Mouse (Mus musculus) embryo, embryonic 10.5 days (tissue): ENCODE results near the gene Rab3il1.

Experiments used
- DNase-seq: peaks from one replicate; pipeline ENCODE4 v3.0.0-alpha.2; 2015; ENCODE audit warnings: low spot score

Rab3il1 gene

DNA sequence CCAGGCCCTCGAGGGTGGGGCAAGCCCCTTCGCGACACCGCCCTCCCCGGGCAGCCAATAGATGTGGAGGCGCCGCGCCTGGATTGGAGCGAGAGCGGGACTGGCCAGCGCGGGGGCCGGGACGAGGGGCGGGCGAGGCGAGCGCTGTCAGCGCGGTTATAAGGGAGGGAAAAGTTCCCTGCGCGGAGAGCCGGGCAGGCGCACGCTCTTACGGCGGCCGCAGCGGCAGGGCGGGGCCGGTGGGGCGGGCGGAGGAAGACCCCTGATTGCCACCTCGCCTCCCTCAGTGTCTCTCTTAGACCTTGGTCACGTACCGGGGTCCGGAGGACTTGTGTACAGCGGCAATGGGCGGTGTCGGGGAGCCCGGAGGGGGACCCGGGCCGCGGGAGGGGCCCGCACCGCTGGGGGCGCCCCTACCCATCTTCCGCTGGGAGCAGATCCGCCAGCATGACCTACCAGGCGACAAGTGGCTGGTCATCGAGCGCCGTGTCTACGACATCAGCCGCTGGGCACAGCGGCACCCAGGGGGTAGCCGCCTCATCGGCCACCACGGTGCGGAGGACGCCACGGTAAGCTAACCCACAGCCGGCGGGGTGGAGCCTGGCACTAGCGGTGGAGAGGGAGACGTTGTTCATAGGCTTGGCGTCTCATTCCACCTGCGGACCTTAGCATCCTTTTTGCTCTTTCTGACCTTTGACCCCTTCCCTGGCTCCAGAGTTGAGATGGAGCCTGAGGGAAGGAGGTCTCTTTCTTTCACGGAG lies 40.1 kb downstream of the Rab3il1 start, which contains the start of gene Fads3:
TSS of gene Fads3 (plus strand) at position 182 of the 761 bp plus-strand sequence.
- DNase-seq, result peak; percentile 82

DNA sequence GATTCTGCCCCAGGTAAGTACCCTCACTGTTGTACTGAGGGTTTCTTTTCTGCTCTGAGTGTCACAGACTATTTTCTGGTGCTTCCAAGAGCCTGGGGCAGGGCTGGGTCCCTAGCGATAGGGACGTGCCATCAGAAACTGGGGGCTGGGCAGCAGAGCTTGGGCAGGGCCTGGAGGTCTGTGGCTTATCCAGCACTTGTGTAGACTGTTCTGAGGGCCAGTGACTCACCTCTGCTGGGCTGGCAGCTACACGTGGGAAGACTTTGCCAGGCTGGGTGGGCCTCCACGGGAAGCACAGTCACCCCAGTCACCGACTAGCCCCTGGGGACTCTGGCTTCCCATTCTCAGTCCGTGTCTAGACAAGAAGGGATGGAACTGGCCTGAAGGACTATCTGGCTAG lies 40.8 kb downstream of the Rab3il1 start:
- no peak for DNase-seq

DNA sequence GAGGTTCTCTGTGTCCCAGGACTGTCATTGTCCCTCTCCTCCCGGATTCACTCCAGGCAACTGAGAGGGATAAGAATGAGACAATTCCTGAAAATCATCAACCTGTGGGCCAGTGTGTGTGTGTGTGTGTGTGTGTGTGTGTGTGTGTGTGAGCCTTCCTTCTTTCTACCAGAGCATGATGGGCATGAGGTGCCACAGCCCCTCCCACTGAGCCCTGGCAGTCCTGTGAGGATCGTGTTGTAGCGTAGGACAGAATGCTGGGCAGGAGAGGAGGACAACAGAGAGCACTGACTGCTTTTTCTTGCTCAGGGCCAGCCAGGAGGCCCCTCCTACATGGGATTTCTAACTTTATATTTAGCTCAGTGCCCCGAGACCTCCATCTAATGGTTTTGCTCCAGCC lies 41.3 kb downstream of the Rab3il1 start:
- no peak for DNase-seq

DNA sequence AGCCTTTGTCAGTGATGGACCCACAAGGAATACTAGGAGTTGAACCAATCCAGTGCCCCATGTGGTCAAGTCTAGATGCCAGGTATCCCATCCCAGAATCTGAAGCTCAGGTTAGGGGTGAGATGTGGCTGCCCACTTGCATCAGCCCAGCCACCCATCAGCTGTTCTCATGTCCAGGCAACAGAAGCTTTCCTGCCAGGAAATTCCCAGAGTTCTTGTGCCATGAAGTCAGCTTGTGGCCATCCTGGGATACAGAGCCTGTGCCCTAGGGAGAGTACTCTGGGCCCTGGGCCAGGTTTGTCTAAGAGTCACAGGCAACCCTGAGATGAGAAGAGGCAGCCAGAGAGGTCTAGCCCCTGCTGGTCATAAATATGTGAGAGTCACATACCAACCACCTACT lies 42.2 kb downstream of the Rab3il1 start:
- DNase-seq, result no peak

DNA sequence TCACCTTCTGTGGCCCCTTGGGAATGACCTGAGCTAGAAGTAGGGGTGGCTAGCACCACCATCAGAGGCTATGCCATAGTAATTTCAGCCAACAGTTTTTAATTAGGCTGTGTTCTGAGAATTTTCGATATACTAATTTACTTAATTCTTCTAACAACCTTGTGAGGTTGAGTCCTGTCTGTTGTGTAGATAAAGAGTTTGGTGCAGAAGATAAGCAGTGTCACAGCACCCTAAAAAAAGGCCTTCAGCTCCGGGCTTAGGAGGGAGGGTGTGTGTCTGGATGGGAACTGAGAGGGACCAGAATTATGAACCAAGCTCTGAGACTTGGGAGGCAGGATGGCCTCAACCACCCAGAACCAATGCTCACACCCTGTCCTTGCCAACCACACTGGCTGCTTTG lies 44.2 kb downstream of the Rab3il1 start:
- DNase-seq, result no peak

DNA sequence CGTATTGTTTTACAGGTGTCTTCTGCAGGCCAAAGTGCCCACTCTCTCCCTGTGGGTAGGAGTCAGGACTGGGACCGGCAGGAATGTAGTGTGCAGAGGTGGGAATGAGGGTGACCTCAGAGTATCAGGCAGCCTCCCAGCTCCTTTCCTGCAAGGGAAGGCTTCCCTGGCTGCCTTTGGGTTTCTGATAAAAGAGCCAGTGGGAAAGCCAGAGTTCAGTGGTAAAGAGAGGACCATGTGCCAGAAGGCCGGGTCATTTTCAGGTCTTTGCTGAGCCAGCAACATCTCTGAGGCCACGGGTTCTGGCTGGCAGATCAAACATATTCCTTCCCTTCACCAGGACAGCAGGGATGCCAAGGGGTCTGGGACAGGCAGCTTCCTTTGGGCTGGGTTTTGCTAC lies 44.9 kb downstream of the Rab3il1 start:
- no peak for DNase-seq

DNA sequence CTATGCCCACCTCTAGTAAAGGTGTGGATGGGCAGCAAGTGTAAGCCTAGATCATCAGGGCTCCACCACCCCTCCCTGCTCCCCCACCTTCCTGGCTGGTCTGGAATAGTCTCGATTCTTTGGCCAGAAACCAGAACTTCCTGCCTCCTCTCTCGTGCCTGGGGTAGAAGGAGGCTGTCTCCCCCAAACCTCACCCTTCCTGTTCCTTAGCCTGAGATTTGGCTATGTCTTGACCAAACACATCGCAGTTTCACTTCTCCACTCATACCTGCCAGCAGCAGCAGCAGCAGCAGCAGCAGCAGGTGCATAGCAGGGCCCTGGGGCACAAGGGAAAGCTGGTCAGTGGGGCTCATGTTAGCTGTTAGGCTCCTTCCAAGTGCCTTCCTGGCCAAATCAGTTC lies 45.5 kb downstream of the Rab3il1 start:
- DNase-seq, result no peak

DNA sequence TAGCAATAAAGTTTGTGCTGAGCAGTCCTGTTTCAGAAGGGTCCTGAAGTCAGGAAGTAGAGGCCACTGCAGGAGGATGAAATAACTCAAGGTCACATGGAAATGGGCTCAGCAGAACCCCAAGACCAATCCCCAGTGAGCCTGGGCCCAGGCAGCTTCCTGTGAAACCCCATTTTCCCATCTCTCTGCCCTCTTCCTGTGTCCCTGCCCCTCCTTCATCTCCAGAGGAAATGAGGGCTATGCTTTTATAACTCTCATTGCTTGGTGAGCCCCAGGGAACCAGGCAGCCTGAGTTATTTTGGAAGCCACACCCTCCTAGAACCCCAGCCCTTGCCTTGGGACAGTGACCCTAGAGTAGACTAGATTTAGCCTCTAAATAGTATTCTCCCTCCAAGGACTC lies 48.1 kb downstream of the Rab3il1 start:
- no peak for DNase-seq

DNA sequence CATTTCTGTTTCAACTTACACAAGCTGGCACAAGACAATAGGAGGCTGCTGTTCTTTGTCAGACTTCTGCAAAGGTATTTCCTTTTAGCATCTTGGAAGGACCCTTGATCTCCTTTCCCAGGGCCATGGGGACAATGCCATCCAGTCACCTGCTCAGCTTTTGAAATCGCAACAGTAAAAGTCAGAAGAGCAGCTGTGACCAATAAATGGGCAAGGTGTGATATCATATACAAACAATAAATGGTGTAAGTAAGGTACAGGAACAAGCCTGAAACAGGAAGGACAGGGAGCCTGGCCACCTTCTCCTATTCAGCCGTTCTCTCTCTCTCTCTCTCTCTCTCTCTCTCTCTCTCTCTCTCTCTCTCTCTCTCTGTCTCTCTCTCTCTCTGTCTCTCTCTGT lies 49.0 kb downstream of the Rab3il1 start:
- no peak for DNase-seq

DNA sequence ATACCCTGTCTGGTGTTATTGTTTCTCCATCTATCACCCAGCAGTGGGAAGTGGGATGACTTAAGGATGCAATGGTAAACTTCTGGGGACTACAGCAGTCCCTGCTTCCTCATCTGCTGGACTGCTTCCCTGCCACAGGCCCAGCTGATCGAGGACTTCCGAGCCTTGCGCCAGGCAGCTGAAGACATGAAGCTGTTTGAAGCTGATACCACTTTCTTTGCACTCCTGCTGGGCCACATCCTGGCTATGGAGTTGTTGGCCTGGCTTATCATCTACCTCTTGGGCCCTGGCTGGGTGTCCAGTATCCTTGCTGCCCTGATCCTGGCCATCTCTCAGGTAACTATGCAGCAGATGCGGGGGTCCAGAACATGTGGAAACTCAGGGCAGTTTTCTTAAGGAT lies 51.2 kb downstream of the Rab3il1 start:
- no peak for DNase-seq

DNA sequence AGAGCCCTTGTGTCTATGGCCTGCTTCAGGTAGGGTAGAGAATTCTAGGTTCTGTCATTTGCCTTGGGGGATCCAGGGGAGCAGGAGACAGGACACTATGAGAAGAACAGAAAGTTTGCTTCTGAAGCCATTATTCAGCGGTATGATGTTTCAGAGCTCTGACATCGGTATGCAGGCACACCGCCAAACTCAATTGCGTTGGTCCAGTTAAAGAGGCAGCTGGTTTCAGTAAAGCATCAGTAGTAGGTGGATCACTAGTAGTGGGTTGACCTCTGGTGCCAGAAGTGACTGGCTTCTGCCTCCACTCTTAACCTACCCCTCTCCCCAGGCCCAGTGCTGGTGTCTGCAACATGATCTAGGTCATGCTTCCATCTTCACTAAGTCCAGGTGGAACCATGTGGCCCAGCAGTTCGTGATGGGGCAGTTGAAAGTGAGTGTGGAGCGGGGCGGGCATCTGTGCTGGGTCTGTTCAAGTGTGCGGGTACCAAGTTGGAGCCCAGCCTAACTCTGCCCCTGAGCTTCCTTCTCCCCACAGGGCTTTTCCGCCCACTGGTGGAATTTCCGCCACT lies 52.3 kb downstream of the Rab3il1 start:
- no peak for DNase-seq

DNA sequence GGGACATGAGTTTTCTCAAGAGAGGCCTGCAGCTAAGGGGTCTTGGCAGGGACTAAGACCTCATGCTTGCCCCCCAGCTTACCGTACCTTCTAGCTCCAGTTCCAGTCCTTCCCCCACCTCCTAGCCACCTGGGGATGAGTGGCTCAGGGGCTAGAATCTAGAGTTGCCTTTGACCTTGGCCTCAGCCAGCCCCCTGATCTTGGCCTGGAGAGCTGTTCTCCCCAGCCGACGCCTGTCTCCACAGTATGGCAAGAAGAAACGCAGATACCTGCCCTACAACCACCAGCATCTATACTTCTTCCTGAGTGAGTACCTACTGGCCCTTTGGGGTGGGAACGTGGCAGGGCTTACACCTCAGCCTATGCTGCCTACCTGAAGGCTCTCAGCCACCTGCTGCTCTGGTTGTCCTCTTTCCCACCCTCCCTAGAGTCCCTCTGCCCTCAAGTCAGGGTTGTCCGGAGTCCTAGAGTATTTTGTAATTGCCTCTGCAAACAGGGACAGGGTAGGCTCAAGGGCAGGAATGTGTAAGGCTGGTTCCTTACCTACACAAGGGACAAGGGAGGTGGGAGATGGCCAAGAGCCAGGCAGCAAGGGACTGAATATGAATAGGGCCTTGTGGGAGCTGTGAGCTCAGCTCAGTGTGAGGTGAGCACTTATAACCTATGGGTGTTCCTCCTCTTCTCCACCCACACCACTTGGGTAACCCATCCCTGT lies 53.0 kb downstream of the Rab3il1 start:
- DNase-seq, result no peak

DNA sequence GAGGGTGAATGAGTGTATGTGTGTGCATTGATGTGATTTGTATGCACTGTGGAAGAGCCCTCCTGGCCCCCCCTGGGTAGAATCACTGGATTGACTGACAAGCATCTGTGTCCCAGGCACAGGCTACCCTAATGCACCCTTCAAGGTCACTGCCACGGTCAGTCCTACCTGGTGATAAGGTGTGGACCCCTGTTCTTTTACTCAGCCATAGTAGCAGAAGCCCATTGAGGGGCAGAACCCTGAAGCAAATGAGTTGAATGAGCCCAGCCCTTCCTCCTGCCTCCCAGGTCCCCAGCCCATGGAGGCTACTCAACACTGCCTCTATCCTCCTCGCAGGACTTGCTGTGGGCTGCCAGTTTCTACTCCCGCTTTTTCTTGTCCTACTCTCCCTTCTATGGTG lies 53.8 kb downstream of the Rab3il1 start:
- DNase-seq, result no peak

DNA sequence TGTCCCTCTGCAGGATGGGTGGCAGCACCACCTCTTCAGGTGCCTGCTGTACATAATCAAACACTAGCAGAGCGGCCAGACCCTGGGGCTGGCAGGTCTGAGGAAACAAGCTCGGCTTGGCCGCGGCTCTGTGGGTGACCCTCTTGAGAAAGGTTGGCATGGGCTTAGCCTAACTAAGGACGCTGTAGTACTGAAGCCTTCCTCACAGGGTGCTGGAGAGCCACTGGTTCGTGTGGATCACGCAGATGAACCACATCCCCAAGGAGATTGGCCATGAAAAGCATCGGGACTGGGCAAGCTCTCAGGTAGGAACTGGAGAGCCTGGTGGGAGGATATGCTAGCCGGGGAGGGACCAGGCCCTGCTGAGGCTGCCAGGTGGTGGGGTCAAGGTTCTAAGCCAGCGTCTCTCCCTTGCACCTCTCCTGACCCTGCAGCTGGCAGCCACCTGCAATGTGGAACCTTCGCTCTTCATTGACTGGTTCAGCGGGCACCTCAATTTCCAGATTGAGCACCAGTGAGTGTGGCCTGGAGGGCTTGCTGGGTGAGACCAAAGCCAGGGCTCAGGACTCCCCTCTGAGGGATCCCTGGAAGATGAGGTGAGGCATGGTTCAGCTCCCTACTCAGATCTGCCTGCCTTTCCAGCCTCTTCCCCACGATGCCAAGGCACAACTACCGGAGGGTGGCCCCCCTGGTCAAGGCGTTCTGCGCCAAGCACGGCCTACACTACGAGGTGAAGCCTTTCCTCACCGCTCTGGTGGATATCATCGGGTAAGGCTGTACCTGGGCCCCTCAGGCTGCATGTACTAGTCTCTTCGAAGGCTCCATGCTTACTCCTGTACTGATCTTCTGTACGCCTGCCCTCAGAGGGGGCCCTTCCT lies 54.6 kb downstream of the Rab3il1 start:
- no peak for DNase-seq

DNA sequence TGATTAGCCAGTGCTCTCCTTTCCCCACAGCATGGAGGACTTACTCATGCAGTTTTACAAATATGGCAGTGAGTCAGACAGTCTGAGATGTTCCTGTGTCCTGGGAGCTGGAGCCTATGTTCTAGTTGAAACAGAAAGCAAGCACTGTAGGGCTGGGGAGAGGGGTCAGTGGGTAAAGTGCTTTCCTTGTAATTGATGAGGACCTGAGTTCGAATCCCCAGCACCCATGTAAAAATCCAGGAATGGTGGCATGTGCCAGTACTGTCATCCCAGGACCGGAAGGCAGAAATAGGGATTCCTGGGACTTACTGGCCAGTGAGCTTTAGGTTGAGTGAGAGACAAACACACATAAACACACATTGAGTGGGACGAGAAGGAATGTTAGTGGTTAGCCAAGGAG lies 55.2 kb downstream of the Rab3il1 start:
- no peak for DNase-seq

DNA sequence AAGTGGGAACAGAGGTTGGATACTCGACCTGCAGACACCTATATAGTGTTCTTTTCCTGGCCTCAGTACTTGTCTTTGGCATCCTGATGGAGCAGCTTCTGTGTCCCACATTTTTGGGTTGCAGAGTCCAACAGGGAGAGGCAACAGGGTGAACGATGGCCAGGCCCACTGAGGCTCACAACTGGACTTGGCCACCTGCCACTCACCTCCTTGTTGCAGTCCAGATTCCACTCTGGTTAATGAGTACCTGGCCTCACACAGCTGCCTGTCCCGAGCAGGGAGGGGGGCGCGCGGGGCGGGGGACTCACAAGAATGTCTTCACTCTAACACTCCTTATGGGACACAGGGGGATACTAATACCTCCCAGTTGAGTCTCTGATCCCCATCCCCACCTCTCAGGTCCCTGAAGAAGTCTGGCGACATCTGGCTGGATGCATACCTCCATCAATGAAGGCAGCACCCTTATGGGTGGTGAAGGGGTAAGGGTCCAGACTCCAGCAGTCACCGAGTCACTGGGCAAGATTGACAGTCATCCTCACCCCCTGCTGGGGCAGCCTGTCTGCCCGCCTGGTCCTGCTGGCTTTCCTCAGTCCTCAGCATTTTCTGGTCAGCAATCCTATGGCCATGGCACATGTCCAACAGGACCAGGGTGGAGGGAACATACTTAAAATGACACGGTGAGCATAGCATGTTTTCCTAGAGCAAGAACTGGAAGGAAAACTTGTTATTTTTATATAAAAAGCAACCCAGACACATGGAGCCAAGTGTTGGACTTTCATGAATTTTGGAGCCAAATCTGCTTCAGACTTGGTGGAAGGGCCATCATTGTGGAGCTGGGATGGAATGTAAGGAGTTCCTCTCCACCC lies 56.2 kb downstream of the Rab3il1 start:
- DNase-seq, result no peak

DNA sequence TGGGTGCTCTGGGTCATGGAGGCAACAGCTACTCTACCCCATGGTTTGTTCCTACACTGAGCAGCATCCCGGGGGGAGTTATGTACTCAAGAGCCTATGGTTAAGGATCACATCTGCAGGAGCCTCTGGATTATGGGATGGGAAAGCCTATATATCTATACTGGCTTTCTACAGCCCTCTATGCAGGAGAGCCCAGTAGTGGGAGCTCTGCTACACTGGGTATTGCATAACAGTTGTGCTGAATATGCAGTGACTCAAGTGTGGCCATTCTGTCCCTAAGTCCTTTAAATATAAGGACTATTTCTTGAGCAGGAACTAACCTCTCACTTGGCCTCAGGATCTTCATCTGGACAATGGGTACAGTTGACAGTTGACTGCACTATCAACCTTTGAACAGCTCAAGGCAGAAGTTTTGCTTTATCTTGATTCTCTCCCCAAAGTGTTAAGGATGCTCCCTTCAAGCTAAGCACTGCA lies 56.9 kb downstream of the Rab3il1 start:
- DNase-seq, result no peak

DNA sequence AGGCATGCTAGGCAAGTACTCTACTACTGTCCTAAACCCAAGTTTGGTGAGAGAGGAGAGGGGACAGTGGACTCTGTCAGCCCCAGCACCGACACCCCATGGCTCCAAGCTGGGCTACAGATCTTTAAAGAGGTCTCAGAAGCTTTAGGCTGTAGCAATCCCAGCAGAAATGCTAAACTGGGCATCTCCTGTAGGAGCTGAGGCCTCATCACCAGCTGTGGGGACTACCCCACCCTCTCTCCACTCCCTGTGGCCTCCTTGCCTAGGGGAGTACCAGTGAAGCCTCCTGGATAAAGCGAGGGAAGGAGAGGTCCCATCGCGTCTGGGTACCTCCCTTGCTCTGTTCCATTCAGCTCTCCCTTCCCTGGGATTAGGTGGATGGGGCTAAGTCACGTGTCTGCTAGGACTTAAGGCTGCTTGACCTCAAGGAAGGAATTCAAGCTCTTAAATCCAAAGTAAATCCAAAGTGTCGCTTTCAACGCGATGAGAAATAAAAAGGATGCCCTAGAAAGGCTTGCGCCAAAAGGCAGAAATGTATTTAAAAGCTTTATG lies 57.5 kb downstream of the Rab3il1 start:
- no peak for DNase-seq

DNA sequence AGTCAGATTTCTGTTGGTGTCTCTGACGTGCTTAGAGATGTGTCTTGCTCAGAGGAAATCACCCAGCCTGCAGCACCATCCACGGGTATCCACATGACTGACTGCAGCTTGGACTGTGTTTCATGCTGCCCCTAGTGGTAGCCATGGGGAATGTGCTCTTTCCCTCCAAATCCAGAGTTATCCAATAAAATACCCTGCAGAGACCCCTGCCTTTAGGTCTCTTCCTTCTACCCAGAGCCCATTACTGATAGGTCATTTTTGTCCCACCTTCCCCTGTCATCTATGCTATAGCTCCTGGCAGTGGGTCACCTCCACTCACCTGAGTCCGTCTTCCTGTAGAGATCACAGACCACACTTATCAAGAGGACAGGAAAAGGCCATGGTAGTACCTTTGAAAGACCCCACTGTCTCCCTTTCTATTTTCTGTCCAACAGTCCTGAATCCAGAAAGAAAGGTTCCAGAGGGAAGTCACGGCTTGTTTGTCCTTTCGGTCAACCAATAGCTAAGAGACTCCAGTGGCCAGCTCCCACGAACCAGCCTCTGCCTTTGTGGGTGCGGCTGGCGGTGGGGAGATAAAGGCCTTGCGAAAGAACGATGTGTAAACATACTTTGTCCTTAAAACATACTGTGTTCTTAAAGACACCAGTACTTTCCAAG lies 58.6 kb downstream of the Rab3il1 start:
- DNase-seq, result peak; percentile 76
